Mouse (Mus musculus) gastrocnemius, postnatal 25 days (tissue): ENCODE measurements around the gene Opa3. TPM values are rescaled to one million over a fixed set of nuclear protein-coding genes. Genes with fewer than 3 reads are reported as not detected.
"Not testable (repeated sequence)": the region's sequence is repeated elsewhere in the genome, so short reads cannot be mapped to it uniquely, and the experiment has no call there.

Experiments used
- DNase-seq: peaks from one replicate; pipeline ENCODE4 v3.0.0; 2022
- total RNA-seq, 2 experiments: library from RNA; stranded (reverse); gene quantifications; 1 replicate in 1 of 2; 2 replicates in 1 of 2; pipeline ENCODE4 v1.2.3; 2021

Opa3 gene
- total RNA-seq, 2 experiments from 2014 or later: 39.4 to 41.3 TPM

- DNase-seq: not testable (repeated sequence)
These were observed 53.7 kb downstream of the Opa3 start for GRCm38 (mm10) chr7:19281680-19282304.

DNA sequence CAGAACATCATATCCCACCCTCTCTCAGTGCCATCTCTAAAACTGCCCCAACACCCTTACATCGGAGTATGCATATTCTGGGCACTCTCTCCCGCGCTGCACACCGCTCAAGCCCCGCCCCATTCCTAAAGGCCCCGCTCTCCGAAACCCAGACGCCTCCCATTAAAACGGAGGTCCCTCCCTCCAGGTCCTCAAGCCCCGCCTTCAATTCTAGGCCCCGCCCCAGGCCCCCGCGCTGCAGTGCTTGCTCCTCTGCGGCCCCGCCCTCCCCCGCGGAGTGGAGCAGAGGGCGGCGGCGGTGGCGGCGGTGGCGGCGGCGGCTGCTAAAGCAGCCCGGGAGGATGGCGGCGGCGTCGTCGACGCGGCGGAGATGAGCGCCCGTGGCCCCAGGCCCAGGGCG, 54.3 kb downstream of the Opa3 start, which contains the start of gene Rtn2:
Gene Rtn2 (plus strand): TSS at position 240 of the 400 bp plus-strand sequence.
- DNase-seq: peak; percentile 78

DNA sequence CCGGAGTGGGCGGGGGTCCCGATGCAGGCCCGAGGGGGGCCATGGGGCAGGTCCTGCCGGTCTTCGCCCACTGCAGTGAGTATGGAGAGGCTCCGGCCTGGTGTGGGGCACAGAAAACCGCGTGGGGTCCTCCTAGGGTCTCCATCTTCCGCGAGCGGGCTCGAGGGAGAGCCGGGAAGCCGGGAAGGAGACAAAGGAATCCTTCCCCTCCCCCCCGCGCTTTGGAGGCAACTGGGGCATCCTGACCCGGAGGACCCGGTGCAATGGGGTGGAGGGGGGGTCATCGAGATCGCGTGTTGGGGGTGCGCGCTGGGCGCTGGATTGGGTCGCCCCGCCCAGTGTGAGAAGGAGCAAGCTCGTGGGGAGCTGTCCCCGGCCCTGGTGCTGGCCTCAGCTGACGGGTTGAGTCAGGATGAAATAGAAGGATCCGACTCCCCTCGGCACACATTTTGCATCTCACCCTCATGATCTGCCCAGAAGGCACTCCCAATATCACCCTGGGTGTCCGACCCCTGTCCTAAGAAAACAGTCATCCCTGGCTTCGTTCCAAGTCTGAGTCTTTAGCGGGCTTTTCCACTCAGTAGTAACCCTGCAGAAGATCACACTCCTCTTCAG, 54.8 kb downstream of the Opa3 start:
- DNase-seq: peak; percentile 58

DNA sequence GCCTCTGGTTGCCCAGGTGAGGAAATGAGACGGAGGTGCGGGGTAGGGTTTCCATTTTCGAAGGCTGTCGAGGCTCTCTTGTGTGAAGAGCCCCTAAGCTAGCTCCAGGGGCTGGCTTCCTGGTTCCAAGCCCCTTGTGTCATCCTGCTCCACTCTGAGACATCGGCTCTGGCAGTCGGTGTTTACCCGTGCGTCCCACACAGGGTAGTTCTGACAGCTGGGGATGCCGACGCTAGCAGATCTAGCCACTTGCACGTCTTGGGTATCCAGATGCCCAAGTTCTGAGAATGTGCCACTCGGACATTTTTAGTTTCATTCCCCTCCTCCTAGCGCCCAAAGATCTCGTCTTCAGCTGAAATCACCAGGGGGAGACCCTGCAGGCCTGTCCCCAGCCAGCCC, 55.3 kb downstream of the Opa3 start:
- DNase-seq: no peak

GRCm38 (mm10) chr7:19284763-19285162, 56.6 kb downstream of the Opa3 start:
- no peak for DNase-seq

- DNase-seq: peak; percentile 84
These were observed 62.9 kb downstream of the Opa3 start for GRCm38 (mm10) chr7:19290969-19291596.

DNA sequence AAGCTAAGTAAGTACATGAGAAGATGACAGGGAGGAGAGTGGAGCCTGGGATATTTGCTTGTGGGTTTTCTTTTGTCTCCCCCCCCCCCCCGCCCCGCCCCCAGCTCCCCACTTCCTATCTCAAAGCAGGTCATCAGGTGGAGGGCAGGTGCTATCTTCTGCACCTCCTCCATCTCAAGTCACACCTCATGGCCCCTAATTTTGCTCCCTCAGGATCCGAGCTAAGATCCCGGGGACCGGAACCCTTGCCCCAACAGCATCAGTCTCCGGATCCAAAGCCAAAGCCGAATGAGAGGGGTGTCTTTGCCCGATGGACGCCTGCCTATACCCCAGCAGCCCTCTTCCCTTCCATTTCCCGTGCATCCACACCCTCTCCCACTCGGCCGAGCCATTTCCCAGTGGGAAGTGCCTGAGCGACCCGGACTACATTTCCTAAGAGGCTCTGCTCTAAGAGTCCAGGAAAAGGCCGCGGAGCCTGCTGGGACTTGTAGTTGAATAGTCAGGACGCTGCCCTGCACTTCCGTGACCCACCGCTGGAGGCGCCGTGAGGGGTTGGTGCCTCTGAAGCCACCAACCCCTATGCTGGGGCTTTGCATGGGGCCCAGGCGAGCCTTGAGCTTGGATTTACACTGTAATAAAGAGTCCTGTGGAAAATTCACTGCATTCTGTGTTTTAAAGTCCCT, 67.5 kb downstream of the Opa3 start:
- peak; percentile 89 for DNase-seq

GRCm38 (mm10) chr7:19297034-19297433, 68.9 kb downstream of the Opa3 start:
- DNase-seq: no peak

- DNase-seq: no peak
These were observed 69.7 kb downstream of the Opa3 start for GRCm38 (mm10) chr7:19297794-19298193.

DNA sequence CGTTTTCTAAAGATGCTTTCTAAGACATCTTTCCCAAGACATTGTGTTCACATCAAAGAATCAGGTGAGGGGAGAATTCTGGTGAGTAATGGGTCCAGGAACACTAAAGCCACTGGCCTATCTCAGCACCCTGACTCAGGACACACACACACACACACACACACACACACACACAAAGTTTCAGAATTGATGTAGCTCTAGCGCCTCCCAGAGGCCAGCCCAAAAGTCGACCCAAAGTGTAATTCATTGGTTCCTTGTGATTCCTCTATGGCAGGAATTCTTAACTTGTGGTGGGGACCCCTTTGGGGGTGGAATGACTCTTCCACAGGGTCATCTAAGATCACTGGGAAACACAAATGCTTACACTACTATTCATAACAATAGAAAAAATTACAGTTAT, 71.1 kb downstream of the Opa3 start:
- no peak for DNase-seq

DNA sequence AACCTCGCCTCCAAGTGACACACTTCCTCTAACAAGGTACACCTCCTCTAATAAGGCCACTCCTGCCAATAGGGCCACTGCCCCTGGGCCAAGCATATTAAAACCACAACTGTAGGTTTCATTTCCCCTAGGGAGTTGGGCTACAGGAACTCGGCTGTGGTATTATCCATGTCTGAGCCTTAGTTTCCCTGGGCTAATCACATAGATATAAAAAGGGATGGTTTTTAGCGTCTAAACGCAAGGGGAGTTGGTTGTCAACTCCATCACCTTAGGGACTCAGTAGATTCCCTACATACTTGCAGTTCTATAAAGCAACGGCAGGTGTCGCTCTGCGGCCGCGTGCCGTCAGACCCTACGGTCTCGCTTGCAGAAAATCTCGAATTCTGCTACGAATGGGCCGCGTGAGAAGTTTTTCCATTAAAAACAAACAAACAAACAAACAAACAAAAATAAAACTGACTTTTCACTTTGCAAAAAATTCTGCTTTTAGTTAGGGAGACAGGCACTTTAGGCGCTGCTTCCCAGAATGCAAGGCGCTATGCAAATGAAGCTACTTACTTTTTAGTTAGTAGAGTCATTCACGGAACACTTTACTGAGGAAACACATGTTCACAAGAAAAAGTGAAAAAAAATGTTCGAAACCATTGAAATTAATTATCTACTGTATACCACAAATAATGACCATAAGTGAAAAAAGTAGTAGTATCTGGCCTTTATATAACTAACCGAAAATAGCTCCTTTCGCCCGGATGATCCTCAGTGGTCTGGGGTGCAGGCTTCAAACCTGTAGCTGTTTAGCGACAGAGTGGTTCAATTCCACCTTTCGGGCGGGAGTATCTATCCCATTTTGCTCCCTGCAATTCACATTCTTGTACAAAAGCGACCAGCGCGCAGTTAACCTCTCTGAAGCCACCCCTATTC, 72.6 kb downstream of the Opa3 start:
- DNase-seq: peak; percentile 52

- DNase-seq: no peak
These were observed 73.5 kb downstream of the Opa3 start for GRCm38 (mm10) chr7:19301461-19302263.

DNA sequence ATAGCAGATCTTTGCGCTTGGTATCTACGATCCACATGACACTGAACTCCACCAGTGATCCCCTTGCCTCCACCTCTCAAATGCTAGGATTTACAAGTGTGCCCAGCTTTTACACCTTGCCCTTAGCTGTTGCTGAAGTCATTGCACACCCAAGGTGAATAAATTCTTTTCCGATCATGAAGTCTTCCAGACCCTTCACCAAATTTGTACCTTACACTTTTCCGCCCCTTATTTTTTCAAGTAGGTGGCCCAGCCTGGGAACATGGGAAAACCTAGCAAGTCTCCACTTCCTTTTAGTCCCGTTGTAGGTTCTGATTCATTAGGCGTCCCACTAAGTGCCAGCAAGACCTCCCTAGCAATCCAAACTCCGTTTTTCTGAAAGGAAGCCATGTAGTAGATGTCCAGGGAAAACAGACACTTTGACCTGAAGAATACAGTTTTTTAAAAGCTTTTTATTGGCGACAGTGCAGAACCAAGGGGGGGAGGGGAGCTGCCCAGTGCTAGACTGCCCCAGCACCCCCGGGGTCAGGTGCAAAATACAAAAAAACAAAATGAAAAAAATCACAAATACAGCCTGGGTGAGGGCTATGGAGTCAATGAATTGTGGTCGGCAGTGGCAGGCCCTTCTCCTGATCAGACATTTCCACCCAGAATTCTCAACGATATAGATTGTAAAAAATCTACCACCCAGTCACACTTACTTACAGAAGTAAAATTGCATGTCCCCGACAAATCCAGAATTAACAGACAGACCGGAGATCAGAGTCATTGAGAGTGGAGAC, 74.3 kb downstream of the Opa3 start:
- DNase-seq: no peak

GRCm38 (mm10) chr7:19303046-19303305, 74.8 kb downstream of the Opa3 start:
- DNase-seq: no peak

DNA sequence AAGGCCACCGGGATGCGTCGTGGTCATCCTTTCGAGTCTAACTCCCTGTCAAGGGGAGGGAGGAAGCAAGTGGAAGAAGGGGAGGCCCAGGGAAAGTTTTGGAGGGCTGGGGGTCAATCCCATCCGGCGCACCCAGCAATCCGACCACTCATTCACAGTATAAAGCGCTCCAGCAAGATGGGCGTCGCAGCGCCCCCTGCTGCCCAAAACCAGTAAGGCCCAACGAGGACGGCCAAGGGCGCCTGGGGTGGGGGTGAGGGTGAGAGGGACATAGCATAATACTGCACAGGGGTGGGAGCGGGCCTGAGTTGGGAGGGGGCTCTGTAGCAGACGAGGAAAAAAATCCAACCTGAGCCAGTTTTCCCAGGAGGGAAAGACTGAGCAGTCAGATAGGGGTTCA, 75.6 kb downstream of the Opa3 start:
- DNase-seq: peak; percentile 57

- DNase-seq: no peak
These were observed 76.6 kb downstream of the Opa3 start for GRCm38 (mm10) chr7:19304501-19305412.

DNA sequence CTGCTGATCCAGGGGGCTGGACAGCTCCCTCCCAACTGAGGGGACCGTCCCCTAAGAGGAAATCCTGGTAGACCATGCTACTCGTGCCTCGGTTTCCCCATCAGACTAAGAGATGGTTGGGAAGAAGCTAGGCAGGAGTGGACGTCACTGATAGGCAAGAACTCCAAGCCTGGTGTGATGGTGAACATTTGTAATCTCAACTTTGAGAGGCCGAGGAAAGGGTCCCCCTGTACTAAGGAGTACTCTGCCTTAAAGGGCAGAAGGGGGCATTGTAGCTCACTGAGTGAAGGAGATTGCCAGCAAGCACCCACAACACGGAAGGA, 77.2 kb downstream of the Opa3 start:
- DNase-seq: no peak
